Mouse (Mus musculus) kidney, postnatal 0 days (tissue): Measurements from ENCODE around the gene Chmp4b. TPM values are rescaled to one million over a fixed set of nuclear protein-coding genes. Genes with fewer than 3 reads are reported as not detected.

Experiments used
- ATAC-seq: fragments of 200-750 bp; cut with Nextera tagmentation; replicated peaks from 2 replicates; pipeline ENCODE4 v1.8.0; 2017; ENCODE audit warnings: low read depth, moderate number of reproducible peaks, moderate TSS enrichment, moderate library complexity; ENCODE audit not compliant: low FRiP score
- DNase-seq: peaks from one replicate; pipeline ENCODE4 v3.0.0-alpha.2; 2016; ENCODE audit warnings: low spot score
- H3K27ac ChIP-seq: fragments of 300-500 bp; sonication (generic); 2 replicates; pipeline ENCODE4 v1.5.1; 2014; ENCODE audit warnings: mild to moderate bottlenecking
- H3K27me3 ChIP-seq: fragments of 300-500 bp; sonication (generic); 2 replicates; pipeline ENCODE4 v1.6.1; 2014; ENCODE audit warnings: low read length, mixed read lengths; ENCODE audit not compliant: insufficient read depth
- H3K36me3 ChIP-seq: fragments of 300-500 bp; sonication (generic); 2 replicates; pipeline ENCODE4 v1.6.1; 2014; ENCODE audit warnings: low read length, mixed read lengths; ENCODE audit not compliant: insufficient read depth
- H3K4me1 ChIP-seq: fragments of 300-500 bp; sonication (generic); replicated peaks from 2 replicates; pipeline ENCODE4 v1.6.1; 2014; ENCODE audit warnings: antibody characterized with exemption, low read length, mixed read lengths; ENCODE audit not compliant: insufficient read depth
- H3K4me2 ChIP-seq: fragments of 300-500 bp; sonication (generic); 2 replicates; pipeline ENCODE4 v1.6.1; 2014; ENCODE audit warnings: mild to moderate bottlenecking, low read length, moderate library complexity, mixed read lengths
- H3K4me3 ChIP-seq: fragments of 300-500 bp; sonication (generic); replicated peaks from 2 replicates; pipeline ENCODE4 v1.5.1; 2014; ENCODE audit warnings: low read depth, low read length
- H3K9ac ChIP-seq: fragments of 300-500 bp; sonication (generic); 2 replicates; pipeline ENCODE4 v1.6.1; 2014; ENCODE audit warnings: low read depth, low read length
- H3K9me3 ChIP-seq: fragments of 300-500 bp; sonication (generic); replicated peaks from 2 replicates; pipeline ENCODE4 v1.6.1; 2016; ENCODE audit warnings: low read length, inconsistent platforms, mixed read lengths
- CTCF ChIP-seq: IDR thresholded peaks from 2 replicates; pipeline ENCODE4 v1.5.1; 2016; ENCODE audit warnings: antibody characterized with exemption, low read depth, mild to moderate bottlenecking, moderate library complexity
- WGBS: fragments of 180-500 bp; shearing (Covaris S2); extraction: QIAGEN DNeasy Blood & Tissue Kit; methylation state at CpG from one replicate; pipeline ENCODE4 v1.1.7; 2014; 5-methylcytosine and 5-hydroxymethylcytosine counted together
- polyA plus RNA-seq: library from polyadenylated mRNA; unstranded; fragments of >200 nt; fragmentation: Nextera tagmentation; extraction: Ambion mirVana; gene quantifications from 2 replicates; pipeline ENCODE4 v1.2.1, GENCODE M21; 2015

Chmp4b gene
- polyA plus RNA-seq, 1 experiment from 2014 or later, result 34.7 TPM

DNA sequence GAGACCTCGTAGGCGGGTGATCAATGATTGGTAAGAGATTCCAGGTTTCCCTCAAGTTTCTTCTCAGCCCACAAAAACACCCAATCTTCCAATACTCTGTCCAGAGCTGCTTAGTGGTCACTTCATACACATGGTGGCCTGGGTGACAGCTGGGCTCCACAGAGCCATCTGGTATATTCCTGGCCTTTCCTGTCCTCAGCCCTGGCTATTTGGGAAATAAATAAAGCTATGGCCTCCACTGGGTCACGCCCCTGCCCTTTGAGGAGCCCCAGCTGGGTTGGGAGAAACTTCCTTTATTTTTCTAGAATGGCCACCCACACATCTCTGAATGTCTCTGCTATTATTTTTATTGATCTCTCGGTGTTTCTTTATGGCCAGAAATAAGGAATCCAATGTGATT, 72.0 kb downstream of the Chmp4b start:
- no peak for TF ChIP-seq CTCF
- Histone ChIP-seq H3K27me3 (no peaks in the 10 kb centered on the region), H3K4me3 (no peak overlapping the region), H3K36me3 (no peaks in the 10 kb centered on the region), H3K9ac (no peak overlapping the region), H3K4me1 (no peaks in the 10 kb centered on the region), H3K9me3 (no peaks in the 10 kb centered on the region), H3K27ac (no peak overlapping the region), H3K4me2 (no peak overlapping the region)
- peak; percentile 53 for DNase-seq
- ATAC-seq, result no peak
- 70% methylated on average over 4 of the region's 4 CpGs for WGBS

DNA sequence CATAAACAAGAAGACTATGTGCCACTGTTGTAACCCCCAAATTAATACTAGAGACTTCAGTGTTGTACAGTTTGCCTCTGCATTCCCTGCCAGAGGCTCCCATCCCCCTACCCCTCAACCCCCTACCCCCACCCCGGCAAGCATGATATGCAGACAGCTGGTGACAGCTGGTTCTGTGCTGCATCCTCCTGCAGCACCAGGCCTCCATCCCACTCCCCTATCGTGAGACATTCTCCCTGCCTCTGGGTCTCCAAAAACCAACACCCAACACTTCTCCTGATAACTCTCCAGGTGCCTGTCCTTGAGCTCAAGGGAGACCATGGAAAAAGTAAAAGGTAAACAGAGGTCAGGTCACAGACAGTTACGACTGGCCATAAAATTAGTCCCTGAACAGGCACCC, 78.2 kb downstream of the Chmp4b start:
- H3K4me2 ChIP-seq, result no peak overlapping the region
- no peak overlapping the region for H3K27ac ChIP-seq
- H3K36me3 ChIP-seq, result no peaks in the 10 kb centered on the region
- ATAC-seq (no peak), DNase-seq (no peak)
- H3K9ac ChIP-seq, result no peak overlapping the region
- TF ChIP-seq CTCF, result no peak
- WGBS, result 25% methylated on average over 3 of the region's 3 CpGs
- H3K27me3 ChIP-seq, result no peaks in the 10 kb centered on the region
- H3K4me3 ChIP-seq, result no peak overlapping the region
- H3K4me1 ChIP-seq, result 0 out of 2 replicates have a peak, but pooled peaks cover 5% of the 10 kb centered on the region
- no peaks in the 10 kb centered on the region for H3K9me3 ChIP-seq

DNA sequence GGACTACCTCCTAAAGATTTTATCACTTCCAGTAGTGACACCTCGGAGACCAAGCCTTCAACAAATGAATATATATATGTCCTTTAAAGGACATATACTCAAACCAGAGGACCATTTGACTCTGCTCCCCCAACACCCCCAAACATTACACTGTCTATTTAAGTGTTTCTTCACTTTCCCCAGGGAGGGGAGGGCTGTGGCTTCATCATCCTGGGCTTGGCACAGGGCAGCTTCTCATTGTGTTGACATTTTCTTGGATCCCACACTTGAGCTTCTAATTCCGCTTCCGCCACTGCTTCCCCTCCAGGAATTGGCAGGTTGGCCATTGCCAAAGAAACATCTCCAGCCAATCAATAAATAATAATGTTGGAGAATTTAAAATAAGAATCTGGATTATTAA, 79.3 kb downstream of the Chmp4b start:
- no peak overlapping the region for H3K27ac ChIP-seq
- WGBS, result 76% methylated on average over 3 of the region's 3 CpGs
- no peaks in the 10 kb centered on the region for H3K36me3 ChIP-seq
- no peaks in the 10 kb centered on the region for H3K27me3 ChIP-seq
- no peak for ATAC-seq
- peaks cover 13% of the 10 kb centered on the region; the same call in 1 of the 2 replicates for H3K4me1 ChIP-seq
- H3K4me2 ChIP-seq, result no peak overlapping the region
- H3K9me3 ChIP-seq, result no peaks in the 10 kb centered on the region
- no peak overlapping the region for H3K4me3 ChIP-seq
- TF ChIP-seq CTCF, result no peak
- H3K9ac ChIP-seq, result no peak overlapping the region
- no peak for DNase-seq

DNA sequence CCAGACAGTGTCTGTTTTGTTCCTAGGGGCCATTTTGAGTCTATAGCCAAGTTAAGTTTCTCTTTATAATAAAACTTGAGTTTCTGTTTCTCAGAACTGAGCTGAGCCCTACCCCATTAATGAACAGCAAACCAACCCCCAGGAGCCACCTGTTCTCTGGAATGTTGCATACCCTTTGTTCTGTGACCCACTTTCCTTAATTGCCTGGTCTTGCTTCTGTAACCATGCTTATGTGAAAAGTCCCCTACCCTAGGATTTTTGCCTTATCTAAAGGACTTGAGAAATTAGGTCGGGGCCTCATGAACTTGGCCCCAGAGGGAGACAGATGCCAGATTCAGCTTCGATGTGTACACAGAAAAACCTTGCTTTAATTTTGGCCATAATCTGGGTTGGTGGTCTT, 80.4 kb downstream of the Chmp4b start:
- Histone ChIP-seq H3K4me2 (no peak overlapping the region), H3K27ac (0 out of 2 replicates have a peak overlapping the region, but pooled peaks have one; percentile 9), H3K36me3 (no peaks in the 10 kb centered on the region), H3K4me1 (peaks cover 13% of the 10 kb centered on the region; the same call in 1 of the 2 replicates), H3K4me3 (no peak overlapping the region), H3K9ac (no peak overlapping the region), H3K27me3 (no peaks in the 10 kb centered on the region), H3K9me3 (no peaks in the 10 kb centered on the region)
- TF ChIP-seq CTCF, result no peak
- DNase-seq (no peak), ATAC-seq (no peak; the same call in 1 of the 2 replicates)
- 48% methylated on average over 2 of the region's 2 CpGs for WGBS

DNA sequence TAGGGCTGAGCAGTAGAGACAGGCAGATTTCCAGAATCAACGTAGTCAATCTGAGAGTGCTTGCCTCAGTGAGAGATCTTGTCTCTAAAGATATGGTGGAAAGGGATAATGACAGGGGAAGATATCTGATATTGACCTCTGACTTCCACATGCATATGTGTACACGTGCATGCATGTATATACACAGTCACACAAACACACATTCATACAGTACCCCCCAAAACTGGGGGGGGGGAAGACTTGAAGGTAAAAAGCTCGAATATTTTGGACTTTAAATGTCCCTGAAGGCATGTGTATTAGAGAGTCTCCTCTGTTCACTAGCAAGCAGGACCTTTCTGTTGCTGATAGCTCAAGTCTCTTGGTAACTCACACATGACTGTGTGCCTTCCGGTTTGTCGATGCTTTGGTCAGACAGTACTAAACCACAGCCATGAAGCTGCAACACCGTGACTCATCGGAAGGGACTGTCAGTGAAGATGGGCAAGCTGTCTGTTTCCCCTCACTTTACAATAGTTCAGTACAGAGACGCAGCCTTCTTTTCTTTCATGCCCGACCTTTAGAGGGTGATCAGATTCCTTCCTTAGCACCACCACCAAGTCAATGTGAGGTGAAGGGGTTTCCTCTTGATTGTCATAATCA, 81.1 kb downstream of the Chmp4b start:
- Histone ChIP-seq H3K27ac (no peak overlapping the region), H3K4me3 (no peak overlapping the region), H3K9me3 (no peaks in the 10 kb centered on the region), H3K27me3 (no peaks in the 10 kb centered on the region), H3K9ac (no peak overlapping the region), H3K4me1 (peaks cover 13% of the 10 kb centered on the region; the same call in 1 of the 2 replicates), H3K4me2 (no peak overlapping the region), H3K36me3 (no peaks in the 10 kb centered on the region)
- DNase-seq (no peak), ATAC-seq (no peak)
- 63% methylated on average over 9 of the region's 9 CpGs for WGBS
- no peak for TF ChIP-seq CTCF

DNA sequence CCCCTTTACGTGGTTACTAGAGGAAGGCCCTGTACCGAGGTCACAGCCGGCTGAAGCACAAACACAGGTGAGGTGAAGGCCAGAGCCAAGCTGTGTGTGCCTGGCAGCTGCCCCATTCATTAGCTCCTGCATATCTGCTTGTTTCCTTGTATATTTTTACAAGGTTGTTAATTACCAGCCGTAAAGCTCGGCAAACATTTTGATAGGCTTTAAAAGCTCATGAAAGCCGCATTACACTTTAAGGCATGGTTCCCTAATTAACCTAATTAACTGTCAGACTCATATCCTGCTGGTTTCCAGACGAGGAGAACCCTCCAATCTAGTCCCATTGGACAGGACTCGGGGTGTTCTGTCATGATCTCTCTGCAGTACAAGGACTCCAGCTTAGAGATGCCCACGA, 83.5 kb downstream of the Chmp4b start:
- H3K9ac ChIP-seq, result no peak overlapping the region
- 20% methylated on average over 9 of the region's 9 CpGs for WGBS
- H3K27me3 ChIP-seq, result no peaks in the 10 kb centered on the region
- no peak overlapping the region for H3K4me3 ChIP-seq
- no peak overlapping the region for H3K4me2 ChIP-seq
- H3K9me3 ChIP-seq, result no peaks in the 10 kb centered on the region
- no peaks in the 10 kb centered on the region for H3K36me3 ChIP-seq
- peaks cover 13% of the 10 kb centered on the region; the same call in 1 of the 2 replicates for H3K4me1 ChIP-seq
- DNase-seq (no peak), ATAC-seq (no peak)
- TF ChIP-seq CTCF, result no peak
- H3K27ac ChIP-seq, result no peak overlapping the region

DNA sequence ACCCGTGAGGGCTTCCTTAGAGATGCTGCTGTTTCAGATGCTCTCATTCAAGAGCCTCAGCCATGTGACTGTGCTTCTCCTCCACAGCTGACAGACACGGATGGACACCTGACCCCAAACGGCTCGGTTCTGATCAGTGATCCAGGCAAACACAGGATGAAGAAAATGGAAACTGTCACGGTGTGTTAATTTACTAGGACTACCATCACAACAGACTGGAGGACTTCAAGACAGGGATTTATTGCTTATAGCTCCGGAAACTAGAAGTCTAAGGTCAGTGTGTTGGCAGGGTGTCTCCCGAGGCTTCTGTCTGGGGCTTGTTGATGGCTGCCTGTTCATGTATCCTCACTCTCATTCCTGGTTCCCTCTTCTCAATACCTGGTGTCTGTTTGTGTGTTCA, 83.9 kb downstream of the Chmp4b start:
- no peaks in the 10 kb centered on the region for H3K27me3 ChIP-seq
- H3K9ac ChIP-seq, result no peak overlapping the region
- WGBS, result 12% methylated on average over 7 of the region's 7 CpGs
- DNase-seq (peak; percentile 83), ATAC-seq (peak; percentile 47)
- no peak for TF ChIP-seq CTCF
- H3K27ac ChIP-seq, result no peak overlapping the region
- H3K36me3 ChIP-seq, result no peaks in the 10 kb centered on the region
- no peak overlapping the region for H3K4me3 ChIP-seq
- peaks cover 13% of the 10 kb centered on the region; the same call in 1 of the 2 replicates for H3K4me1 ChIP-seq
- H3K9me3 ChIP-seq, result no peaks in the 10 kb centered on the region
- H3K4me2 ChIP-seq, result no peak overlapping the region
